Mouse (Mus musculus): ENCODE results near the gene Farp1. TPM values are rescaled to one million over a fixed set of nuclear protein-coding genes. Genes with fewer than 3 reads are reported as not detected.

The Farp1 gene
- polyA plus RNA-seq, 1 experiment: 11.6 TPM

DNA sequence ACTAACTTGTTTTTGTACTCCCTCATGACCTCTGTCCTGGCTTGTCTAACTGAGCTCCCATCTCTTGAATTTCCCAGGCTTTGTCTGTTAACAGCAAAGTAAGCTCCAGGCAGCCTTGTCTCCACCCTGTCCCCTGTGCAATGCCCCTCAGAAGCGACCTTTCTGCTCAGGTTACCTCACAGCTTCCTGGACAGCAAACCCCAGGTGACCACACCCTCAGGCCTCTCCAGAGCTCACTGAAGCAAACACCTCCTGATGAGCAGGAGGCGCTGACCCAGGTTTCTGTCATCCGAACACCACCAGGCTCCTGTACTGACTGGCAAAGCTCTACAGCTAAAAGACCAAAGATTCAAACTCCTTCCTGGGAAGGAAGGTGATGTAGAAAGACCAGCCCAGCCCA lies 274.9 kb downstream of the Farp1 start:
- no peak overlapping the region for H3K4me3 ChIP-seq (ENCODE audit: insufficient read depth, low read depth, low read length)
- peaks cover 31% of the 10 kb centered on the region for H3K4me1 ChIP-seq (ENCODE audit: control insufficient read depth, insufficient read depth, insufficient read length, low read length)
- H3K27ac ChIP-seq (replicated peaks; ENCODE audit: low read depth, low read length): no peak overlapping the region

DNA sequence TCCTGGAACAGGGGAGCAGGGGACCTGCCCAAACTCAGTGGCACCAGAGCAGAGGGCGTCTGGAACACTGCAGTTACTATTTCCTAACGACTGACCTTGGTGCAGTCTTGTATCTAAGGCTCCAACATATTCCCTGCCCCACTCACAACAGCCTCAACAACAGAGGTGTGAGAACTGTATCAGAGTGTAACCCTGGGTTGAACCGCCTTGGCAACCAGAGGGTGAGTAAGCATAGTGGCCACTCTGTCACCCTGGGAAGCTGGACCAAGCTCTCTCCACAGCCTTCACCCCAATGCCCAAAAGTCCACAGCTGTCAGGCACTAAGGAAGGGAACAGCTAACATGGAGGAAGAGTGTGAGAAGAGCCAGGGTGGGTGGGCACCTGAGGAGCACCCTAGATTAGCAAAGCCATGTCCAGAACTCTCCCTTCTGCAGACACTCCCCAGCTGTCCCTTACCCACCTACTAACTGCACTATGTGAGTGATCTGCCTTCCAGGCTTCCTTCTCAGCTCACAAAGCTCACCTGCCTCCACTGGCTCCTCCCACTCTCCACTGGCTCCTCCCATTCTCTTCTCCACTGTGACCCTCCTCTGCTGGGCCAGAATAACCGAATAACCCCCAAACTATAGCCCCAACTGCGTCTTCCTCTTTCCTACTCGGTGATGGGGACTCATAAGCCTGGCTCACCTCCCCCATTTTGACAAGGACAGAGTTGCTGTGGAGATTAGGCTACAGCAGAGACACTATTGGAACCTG lies 275.5 kb downstream of the Farp1 start:
- Histone ChIP-seq H3K4me1 (ENCODE audit: control insufficient read depth, insufficient read depth, insufficient read length, low read length) (peaks cover 37% of the 10 kb centered on the region), H3K27ac (replicated peaks; ENCODE audit: low read depth, low read length) (0 out of 2 replicates have a peak overlapping the region, but pooled peaks have one; percentile 7), H3K4me3 (ENCODE audit: insufficient read depth, low read depth, low read length) (no peak overlapping the region)

DNA sequence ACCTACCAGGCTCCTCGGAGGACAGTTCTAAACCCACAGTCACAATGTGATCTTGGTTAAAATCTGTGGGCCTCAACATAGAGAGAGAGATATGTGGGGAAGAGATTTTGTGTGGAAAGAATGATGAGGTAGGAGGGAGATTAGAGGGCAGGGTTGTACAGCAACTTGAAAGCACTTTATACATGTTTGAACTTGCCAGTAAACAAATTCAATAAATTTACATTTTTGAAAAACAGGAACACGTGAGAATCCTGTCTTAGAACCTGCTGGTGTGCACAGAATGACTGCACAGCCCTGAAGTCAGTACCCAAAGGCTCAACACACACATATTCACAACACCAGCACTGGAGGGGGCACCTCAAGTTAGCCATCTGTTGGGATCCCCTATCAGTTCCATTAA lies 276.1 kb downstream of the Farp1 start:
- peaks cover 40% of the 10 kb centered on the region for H3K4me1 ChIP-seq (ENCODE audit: control insufficient read depth, insufficient read depth, insufficient read length, low read length)
- no peak overlapping the region for H3K27ac ChIP-seq (replicated peaks; ENCODE audit: low read depth, low read length)
- H3K4me3 ChIP-seq (ENCODE audit: insufficient read depth, low read depth, low read length): no peak overlapping the region

DNA sequence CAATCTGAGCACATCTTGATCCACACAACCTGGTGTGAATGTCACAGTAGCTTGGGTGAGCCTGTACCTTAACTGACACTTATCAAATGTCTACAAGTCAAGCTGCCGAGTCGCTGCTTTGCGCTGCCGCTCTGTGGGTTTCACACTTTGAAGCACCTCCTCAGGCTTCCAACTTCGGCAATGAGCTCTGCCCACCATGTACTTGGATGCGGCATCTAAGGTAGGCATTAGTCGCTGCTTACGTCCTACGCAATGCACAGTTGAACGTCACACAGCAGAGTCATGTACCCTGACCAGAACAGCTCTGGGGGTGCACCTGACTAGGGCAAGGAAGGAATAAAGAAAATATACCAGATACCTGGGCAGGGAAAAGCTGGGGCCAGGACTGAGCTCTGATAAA lies 278.3 kb downstream of the Farp1 start:
- no peak overlapping the region for H3K27ac ChIP-seq (replicated peaks; ENCODE audit: low read depth, low read length)
- no peak overlapping the region for H3K4me3 ChIP-seq (ENCODE audit: insufficient read depth, low read depth, low read length)
- H3K4me1 ChIP-seq (ENCODE audit: control insufficient read depth, insufficient read depth, insufficient read length, low read length): peaks cover 52% of the 10 kb centered on the region

DNA sequence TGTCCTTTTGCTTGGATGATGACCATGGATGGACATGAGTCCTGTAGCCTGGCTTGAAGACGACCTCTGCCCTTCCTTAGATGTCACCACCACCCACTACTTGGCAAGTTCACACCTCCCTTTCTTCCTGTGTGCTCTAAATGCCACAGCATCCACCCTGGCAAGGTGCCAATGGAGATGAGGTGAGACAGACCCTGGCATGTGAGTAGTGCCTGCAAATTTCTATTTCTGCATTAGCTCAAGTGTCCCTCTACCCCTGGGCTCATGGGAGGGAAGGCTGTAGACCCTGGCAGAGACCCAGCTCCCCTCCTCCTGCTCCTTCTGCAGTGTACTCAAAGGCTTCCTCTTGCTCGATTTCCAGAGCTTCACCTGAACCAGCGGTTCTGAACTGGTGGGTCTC lies 279.9 kb downstream of the Farp1 start:
- H3K4me3 ChIP-seq (ENCODE audit: insufficient read depth, low read depth, low read length): no peak overlapping the region
- no peak overlapping the region for H3K27ac ChIP-seq (replicated peaks; ENCODE audit: low read depth, low read length)
- peaks cover 42% of the 10 kb centered on the region for H3K4me1 ChIP-seq (ENCODE audit: control insufficient read depth, insufficient read depth, insufficient read length, low read length)

DNA sequence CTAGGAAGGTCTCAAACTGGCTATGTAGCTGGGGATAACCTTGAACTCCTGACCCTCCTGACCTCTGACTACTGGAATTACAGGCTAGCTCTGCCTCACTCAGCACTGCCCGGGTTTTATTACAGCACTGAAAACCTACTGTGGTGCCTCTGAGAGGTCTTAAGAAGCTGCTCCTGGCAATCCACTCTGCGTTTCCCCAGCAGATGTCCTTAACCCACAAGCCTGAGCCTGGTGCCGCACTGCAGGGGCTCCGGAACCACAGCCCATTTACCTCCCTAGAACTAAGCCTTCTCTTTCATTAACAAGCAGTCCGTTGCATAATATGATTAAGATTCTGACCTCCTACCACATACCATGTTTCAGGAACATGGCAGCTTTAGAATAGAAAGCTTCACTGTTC lies 281.1 kb downstream of the Farp1 start:
- Histone ChIP-seq H3K4me3 (ENCODE audit: insufficient read depth, low read depth, low read length) (no peak overlapping the region), H3K4me1 (ENCODE audit: control insufficient read depth, insufficient read depth, insufficient read length, low read length) (peaks cover 31% of the 10 kb centered on the region), H3K27ac (replicated peaks; ENCODE audit: low read depth, low read length) (no peak overlapping the region)

DNA sequence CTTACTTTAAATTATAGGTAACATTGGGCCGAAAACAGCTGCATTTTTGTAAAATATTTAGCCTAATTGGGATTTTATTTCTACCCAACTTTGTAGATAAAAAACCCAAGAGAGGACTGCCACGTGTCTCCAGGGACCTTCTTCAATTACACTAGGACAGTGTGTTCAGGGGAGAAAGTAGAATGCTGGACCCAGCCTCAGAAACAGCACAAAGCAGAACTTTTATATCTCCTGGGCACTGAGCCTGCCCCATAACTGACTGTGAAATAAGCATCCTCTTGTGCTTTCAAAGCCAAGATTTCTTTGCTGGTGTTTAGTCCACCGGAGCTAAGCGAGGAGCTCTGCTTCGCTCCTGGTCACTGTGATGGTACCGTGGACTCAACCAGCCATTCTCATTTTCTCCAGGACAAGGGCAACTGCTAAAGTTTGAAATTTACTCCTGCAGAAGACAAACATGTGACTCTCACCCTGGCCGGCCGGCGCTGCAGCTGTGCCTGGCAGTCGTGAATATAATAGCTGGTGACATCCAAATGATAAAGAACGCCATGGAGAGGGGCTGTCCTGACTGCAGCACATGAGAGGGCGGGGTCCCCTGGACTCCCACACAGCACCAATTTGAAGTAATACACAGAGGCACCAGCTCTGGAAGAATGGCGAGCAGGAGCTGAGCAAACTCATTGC lies 281.8 kb downstream of the Farp1 start:
- H3K27ac ChIP-seq (replicated peaks; ENCODE audit: low read depth, low read length): no peak overlapping the region
- H3K4me1 ChIP-seq (ENCODE audit: control insufficient read depth, insufficient read depth, insufficient read length, low read length): peaks cover 35% of the 10 kb centered on the region
- H3K4me3 ChIP-seq (ENCODE audit: insufficient read depth, low read depth, low read length): no peak overlapping the region

DNA sequence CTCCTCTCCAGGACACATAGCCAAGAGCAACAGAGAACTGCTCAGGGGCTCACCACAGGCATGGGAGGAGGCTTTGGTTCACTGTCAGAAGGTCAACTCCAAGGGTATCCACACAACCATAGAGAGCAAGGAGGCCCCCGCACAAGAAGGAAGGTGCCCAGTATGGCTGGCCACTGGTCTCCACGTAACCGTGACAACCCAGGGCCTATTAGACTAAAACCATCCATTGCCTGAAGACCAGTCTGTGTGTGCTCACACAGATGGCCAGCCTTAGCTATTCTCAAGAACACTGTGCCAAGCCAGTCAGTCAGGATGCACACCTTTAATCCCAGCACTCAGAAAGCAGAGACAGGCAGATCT lies 282.3 kb downstream of the Farp1 start:
- Histone ChIP-seq H3K27ac (replicated peaks; ENCODE audit: low read depth, low read length) (no peak overlapping the region), H3K4me3 (ENCODE audit: insufficient read depth, low read depth, low read length) (no peak overlapping the region), H3K4me1 (ENCODE audit: control insufficient read depth, insufficient read depth, insufficient read length, low read length) (peaks cover 35% of the 10 kb centered on the region)

DNA sequence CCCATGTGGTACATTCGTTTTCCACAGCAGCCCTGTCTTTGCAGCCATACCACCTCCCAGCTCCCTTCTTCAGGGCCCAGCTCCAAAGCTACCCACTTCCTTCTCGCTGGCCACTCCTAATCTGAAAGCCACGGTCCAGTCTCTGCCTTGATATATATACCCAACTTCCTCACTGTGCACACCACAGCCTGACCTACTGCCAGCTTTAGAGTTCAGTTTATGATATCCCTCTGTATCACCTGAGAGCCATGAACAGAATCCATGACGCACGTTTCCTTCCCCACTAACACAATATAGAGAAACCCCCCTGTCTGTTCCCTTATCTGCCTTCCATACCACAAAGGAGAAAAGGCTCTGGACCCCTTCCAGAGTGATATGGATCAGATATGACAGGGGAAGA lies 283.4 kb downstream of the Farp1 start:
- Histone ChIP-seq H3K4me1 (ENCODE audit: control insufficient read depth, insufficient read depth, insufficient read length, low read length) (peaks cover 31% of the 10 kb centered on the region), H3K27ac (replicated peaks; ENCODE audit: low read depth, low read length) (no peak overlapping the region), H3K4me3 (ENCODE audit: insufficient read depth, low read depth, low read length) (no peak overlapping the region)

DNA sequence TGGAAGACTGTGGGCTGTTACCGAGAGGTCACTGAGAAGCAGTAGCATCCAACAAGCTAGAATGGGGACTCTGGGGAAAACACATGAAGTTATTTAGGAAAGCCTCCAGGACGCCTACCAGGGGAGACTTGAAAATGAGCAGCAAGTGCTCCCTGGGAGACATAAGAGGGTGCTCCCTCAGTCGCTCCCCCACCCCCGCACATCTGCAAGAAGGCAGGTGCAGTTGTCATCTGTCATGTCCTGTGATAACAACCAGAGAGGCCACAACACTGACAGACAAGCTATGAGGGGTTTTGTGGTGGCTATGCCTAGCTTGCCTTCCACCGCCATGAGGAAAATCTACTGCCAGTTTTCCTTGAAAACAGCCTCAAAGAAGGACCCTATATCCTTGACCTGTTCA lies 287.1 kb downstream of the Farp1 start:
- Histone ChIP-seq H3K4me1 (ENCODE audit: control insufficient read depth, insufficient read depth, insufficient read length, low read length) (peaks cover 27% of the 10 kb centered on the region), H3K27ac (replicated peaks; ENCODE audit: low read depth, low read length) (no peak overlapping the region), H3K4me3 (ENCODE audit: insufficient read depth, low read depth, low read length) (no peak overlapping the region)

DNA sequence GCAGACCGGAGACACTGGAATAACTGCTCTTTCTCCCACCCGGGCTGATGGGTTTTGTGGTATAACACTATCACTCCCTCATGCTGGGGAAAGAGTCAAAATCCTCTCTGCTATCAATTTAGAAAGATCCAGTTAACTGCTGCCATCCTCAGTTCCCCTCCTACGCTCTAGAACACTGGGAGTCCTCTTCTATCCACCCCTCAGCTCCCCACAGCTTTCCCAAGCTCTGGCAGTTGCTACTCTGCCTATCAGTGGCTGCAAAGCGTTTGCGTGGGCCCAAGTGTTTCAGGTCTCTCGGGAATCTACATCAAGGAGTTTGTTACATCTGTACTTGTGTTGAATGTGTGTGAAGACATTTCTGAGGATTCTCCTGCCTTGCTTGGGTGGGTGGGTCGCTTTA lies 287.6 kb downstream of the Farp1 start:
- H3K4me3 ChIP-seq (ENCODE audit: insufficient read depth, low read depth, low read length): no peak overlapping the region
- no peak overlapping the region for H3K27ac ChIP-seq (replicated peaks; ENCODE audit: low read depth, low read length)
- peaks cover 30% of the 10 kb centered on the region for H3K4me1 ChIP-seq (ENCODE audit: control insufficient read depth, insufficient read depth, insufficient read length, low read length)

DNA sequence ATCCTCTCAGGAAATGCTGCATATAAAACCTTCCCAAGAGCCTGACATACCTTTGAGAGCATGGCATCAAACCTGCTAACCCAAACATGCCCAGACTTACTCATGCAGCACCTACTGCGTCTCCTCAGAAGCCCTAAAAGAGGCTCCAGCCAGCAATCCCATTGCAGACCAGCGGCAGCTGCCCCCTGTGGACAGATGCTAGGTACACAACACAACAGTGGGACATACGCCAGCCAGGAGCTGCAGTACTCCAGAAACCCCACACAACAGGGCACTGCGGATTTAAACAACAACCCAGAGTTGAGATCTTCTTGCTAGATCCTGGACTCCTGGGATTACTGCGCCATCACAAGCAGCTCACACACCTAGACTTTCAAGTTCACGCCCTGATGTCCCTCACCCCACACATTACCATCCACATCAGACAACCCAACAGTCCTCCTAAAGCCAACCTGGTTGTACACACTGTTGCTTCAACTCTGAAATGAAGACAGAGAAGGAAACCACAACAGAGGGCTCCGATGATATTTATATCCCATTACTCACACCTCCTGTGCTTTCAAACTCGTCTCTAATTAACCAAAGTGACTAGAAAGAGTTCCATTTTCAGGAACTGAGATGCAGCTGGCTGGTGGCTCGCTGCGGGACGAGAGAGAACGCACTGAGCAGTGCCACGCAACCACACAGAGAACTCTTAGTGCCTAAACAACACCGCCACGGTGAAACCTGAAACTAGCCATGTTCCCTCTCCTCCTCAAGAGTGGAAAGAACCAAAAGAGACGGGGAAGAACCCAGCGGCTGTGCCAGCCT lies 289.7 kb downstream of the Farp1 start:
- peaks cover 44% of the 10 kb centered on the region for H3K4me1 ChIP-seq (ENCODE audit: control insufficient read depth, insufficient read depth, insufficient read length, low read length)
- no peak overlapping the region for H3K4me3 ChIP-seq (ENCODE audit: insufficient read depth, low read depth, low read length)
- H3K27ac ChIP-seq (replicated peaks; ENCODE audit: low read depth, low read length): no peak overlapping the region

DNA sequence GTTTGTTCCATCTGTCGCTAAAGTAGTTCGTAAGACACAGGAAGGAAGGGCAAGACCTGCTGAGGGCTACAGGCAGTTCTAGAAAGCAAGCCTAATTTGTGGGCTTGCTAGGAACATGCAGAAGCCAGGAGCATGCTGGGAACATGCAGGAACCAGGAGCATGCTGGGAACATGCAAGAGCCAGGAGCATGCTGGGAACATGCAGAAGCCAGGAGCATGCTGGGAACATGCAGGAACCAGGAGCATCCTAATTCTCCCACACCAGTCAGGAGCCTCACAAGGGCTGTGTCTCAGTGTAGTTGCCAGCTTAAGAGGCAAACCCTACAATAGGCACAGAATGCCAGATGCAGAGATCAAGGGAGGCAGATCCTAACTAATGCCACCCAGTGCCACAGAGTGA lies 291.4 kb downstream of the Farp1 start:
- no peak overlapping the region for H3K4me3 ChIP-seq (ENCODE audit: insufficient read depth, low read depth, low read length)
- H3K27ac ChIP-seq (replicated peaks; ENCODE audit: low read depth, low read length): no peak overlapping the region
- H3K4me1 ChIP-seq (ENCODE audit: control insufficient read depth, insufficient read depth, insufficient read length, low read length): peaks cover 46% of the 10 kb centered on the region

DNA sequence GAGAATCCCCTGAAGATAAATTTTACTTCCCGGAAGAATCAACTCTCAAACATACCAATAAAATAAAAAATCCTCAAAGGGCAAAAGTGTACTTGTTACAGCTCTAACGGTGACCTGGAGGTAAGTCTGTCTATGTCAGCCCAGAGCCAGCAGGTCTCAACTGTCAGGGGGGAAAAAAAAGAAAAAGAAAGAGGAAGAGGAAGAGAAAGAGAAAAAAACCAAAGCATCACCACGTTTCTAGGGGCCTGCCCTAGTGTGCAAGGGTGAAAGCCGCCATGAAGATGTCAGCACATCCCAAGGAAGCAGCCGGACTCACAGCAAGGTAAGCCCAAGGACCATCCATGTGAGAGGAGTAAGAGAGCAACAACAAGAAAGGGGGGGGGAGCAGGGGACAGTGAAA lies 293.9 kb downstream of the Farp1 start:
- Histone ChIP-seq H3K4me3 (ENCODE audit: insufficient read depth, low read depth, low read length) (no peak overlapping the region), H3K4me1 (ENCODE audit: control insufficient read depth, insufficient read depth, insufficient read length, low read length) (peaks cover 39% of the 10 kb centered on the region), H3K27ac (replicated peaks; ENCODE audit: low read depth, low read length) (no peak overlapping the region)

DNA sequence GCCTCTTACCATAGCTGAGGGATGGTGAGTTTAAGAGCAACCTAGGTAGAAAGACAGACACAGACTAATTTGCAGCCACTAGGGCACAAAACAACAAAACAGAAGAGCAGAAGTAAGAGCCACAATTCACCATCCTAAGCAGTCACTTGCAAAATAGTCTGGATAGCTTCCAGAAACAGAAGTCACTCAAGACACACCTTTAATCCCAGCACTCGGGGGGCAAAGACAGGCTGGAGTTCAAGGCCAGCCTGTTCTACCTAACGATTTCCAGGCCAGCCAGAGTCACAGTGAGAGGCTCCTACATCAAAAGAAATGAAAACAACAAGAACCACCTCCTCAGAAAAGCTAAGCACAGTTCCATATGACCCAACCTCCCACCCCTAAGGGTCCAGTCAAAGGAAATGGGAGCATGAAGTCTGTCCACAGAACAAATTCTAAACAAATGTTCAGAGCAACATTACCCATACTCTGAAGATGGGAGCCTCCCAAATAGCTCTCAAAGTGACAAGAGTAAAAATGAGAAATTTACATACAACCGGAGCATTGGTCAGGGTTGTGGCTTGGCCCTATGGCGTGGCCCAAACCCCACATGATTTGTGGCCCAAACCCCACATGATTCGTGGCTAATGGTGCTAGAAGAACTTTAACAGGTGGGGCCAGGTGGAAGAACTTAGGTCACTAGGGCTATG lies 294.5 kb downstream of the Farp1 start:
- H3K27ac ChIP-seq (replicated peaks; ENCODE audit: low read depth, low read length): no peak overlapping the region
- H3K4me3 ChIP-seq (ENCODE audit: insufficient read depth, low read depth, low read length): no peak overlapping the region
- H3K4me1 ChIP-seq (ENCODE audit: control insufficient read depth, insufficient read depth, insufficient read length, low read length): peaks cover 38% of the 10 kb centered on the region
